Mouse (Mus musculus): Measurements from ENCODE around the gene Cd38.

DNA sequence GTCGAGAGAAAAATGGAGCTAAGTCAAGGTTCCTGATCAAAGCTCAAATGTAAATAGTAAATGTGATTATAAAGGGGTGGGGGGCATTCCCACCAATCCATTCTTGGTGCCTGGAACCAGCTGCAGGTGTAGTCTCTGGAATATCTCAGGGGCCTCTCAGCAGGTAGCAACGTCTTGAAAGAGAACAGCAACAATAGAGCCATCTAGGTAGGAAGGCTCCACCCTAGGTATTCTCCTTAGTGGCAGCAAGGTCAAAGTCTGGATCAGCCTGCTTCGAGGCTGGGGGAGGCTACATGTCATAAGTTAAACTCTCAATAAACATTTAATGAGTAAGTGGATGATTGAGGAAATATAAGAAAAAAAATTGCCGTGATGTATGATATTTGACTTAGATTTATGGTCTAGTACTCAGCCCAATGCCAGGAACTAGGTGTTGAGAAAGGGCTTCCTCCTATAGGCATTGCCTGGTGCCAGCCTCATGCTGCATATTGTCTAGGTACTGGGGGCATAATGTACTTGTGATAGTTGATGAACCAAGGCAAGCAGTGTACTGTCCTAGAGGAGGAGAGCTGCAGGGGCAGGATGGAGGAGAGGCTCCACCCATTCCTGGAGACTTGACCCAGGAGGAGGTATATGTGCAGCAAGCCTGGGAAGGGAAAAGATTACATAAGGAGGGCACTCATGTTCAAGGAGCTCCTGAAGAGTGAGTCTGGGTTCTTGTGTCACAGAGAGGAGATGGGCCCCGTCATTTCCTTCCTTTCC, 7.5 kb upstream of the Cd38 start:
- no peak for TF ChIP-seq CTCF (IDR thresholded peaks at IDR 0.05; ENCODE audit: control insufficient read depth, insufficient read depth, insufficient replicate concordance, low read depth, low read length)
- no peak for TF ChIP-seq POLR2A (IDR thresholded peaks at IDR 0.05; ENCODE audit: control insufficient read depth, low read depth, low read length)

Measured in testis, adult 2 months (tissue).